Mouse (Mus musculus): ENCODE measurements at regions not wholly inside any gene's neighbourhood (a gene's known extent, or its start where the extent isn't known, plus 50 kb on each side); places are given as distances from the start of the nearest gene placed in this dataset.

DNA sequence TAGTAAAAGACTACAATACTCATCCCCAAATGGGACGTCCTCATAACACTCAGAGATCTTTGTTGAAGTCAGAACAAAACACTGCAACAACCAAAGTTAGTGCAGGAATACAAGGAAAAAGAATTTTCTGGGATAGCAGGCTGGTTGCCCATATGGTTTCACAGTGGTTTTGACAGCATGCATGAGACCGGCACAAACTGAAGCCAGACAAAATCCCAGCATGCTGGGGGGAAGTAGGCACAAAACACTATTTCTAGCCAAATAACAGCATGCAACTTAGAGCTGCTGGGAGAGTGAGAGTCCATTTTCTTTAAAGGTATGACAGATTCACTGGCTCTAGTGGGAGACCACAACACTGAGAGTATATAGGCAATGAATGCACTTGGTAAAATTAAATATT is 619.1 kb upstream of the Manea start:
- Histone ChIP-seq H3K9me3 (ENCODE audit: control insufficient read depth, low read length) (no peaks in the 10 kb centered on the region), H3K4me3 (ENCODE audit: low read length) (no peak overlapping the region), H3K4me2 (ENCODE audit: low read length) (no peak overlapping the region), H3K4me1 (ENCODE audit: control insufficient read depth, insufficient read depth, low read depth, low read length) (no peaks in the 10 kb centered on the region), H3K27ac (ENCODE audit: low read depth, low read length) (no peak overlapping the region), H3K36me3 (ENCODE audit: control insufficient read depth, insufficient read depth, low read length) (no peaks in the 10 kb centered on the region), H3K9ac (ENCODE audit: low read depth, low read length) (no peak overlapping the region), H3K27me3 (replicated peaks; ENCODE audit: control insufficient read depth, insufficient read depth, low read length) (no peaks in the 10 kb centered on the region)
- 84% methylated on average over 2 of the region's 2 CpGs for WGBS
- no peak for ATAC-seq

GRCm38 (mm10) chr4:26964850-26965249 is 618.2 kb upstream of the Manea start:
- Histone ChIP-seq H3K27me3 (replicated peaks; ENCODE audit: control insufficient read depth, insufficient read depth, low read length) (no peaks in the 10 kb centered on the region), H3K27ac (ENCODE audit: low read depth, low read length) (no peak overlapping the region), H3K9me3 (ENCODE audit: control insufficient read depth, low read length) (no peaks in the 10 kb centered on the region), H3K4me1 (ENCODE audit: control insufficient read depth, insufficient read depth, low read depth, low read length) (no peaks in the 10 kb centered on the region), H3K9ac (ENCODE audit: low read depth, low read length) (no peak overlapping the region), H3K36me3 (ENCODE audit: control insufficient read depth, insufficient read depth, low read length) (no peaks in the 10 kb centered on the region), H3K4me3 (ENCODE audit: low read length) (no peak overlapping the region), H3K4me2 (ENCODE audit: low read length) (no peak overlapping the region)
- no peak for ATAC-seq
- 85% methylated on average over 2 of the region's 2 CpGs for WGBS

- WGBS, result 91% methylated on average over 2 of the region's 2 CpGs
- no peak overlapping the region for H3K9ac ChIP-seq (ENCODE audit: low read depth, low read length)
- H3K27me3 ChIP-seq (replicated peaks; ENCODE audit: control insufficient read depth, insufficient read depth, low read length), result no peaks in the 10 kb centered on the region
- no peaks in the 10 kb centered on the region for H3K4me1 ChIP-seq (ENCODE audit: control insufficient read depth, insufficient read depth, low read depth, low read length)
- ATAC-seq, result no peak
- H3K9me3 ChIP-seq (ENCODE audit: control insufficient read depth, low read length), result no peaks in the 10 kb centered on the region
- no peak overlapping the region for H3K4me2 ChIP-seq (ENCODE audit: low read length)
- H3K36me3 ChIP-seq (ENCODE audit: control insufficient read depth, insufficient read depth, low read length), result no peaks in the 10 kb centered on the region
- H3K27ac ChIP-seq (ENCODE audit: low read depth, low read length), result no peak overlapping the region
- no peak overlapping the region for H3K4me3 ChIP-seq (ENCODE audit: low read length)
These were observed 597.9 kb upstream of the Manea start for GRCm38 (mm10) chr4:26944617-26945016.

DNA sequence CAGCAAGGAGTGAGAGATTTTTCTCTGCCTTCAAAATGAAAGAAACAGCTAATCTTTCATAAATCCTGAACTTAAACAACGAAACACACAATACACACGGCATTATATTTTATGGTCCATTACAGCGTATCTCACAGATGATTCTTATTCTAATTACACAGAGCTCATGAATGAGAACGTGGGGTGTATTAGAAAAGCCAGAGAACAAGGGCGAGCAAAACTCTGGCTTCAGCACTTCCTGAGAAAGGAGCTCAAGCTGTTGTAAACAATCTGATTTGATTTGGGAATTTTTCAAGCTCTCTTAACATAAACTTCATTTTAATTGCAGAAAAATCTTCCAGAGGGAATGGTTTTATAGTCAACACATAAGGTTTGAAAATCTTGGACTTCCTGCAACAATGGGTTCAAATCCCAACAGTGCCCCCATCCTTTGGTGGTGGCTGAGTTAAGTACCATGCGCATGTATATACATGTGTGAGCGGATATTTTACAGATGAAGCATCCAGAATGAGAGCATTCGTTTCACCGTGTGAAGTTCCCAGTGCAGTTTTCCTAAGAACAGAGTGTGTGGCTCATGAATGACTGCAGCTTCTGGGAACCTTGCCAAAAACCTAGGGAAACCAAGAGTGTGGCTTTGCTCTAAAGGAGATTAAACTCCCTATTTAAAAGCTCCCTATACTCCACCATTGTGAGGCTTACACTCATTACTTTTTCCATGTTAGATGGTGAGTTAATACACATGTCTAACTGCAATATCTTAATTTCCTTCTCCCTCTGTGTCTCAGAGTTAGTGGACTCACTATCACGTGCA is 587.5 kb upstream of the Manea start:
- Histone ChIP-seq H3K27ac (ENCODE audit: low read depth, low read length) (no peak overlapping the region), H3K36me3 (ENCODE audit: control insufficient read depth, insufficient read depth, low read length) (no peaks in the 10 kb centered on the region), H3K4me2 (ENCODE audit: low read length) (peak overlapping the region; percentile 20), H3K9me3 (ENCODE audit: control insufficient read depth, low read length) (no peaks in the 10 kb centered on the region), H3K9ac (ENCODE audit: low read depth, low read length) (no peak overlapping the region), H3K4me3 (ENCODE audit: low read length) (no peak overlapping the region), H3K4me1 (ENCODE audit: control insufficient read depth, insufficient read depth, low read depth, low read length) (peaks cover 4% of the 10 kb centered on the region; the same call in 1 of the 2 replicates), H3K27me3 (replicated peaks; ENCODE audit: control insufficient read depth, insufficient read depth, low read length) (no peaks in the 10 kb centered on the region)
- WGBS, result 19% methylated on average over 10 of the region's 10 CpGs
- peak; percentile 94 for ATAC-seq

DNA sequence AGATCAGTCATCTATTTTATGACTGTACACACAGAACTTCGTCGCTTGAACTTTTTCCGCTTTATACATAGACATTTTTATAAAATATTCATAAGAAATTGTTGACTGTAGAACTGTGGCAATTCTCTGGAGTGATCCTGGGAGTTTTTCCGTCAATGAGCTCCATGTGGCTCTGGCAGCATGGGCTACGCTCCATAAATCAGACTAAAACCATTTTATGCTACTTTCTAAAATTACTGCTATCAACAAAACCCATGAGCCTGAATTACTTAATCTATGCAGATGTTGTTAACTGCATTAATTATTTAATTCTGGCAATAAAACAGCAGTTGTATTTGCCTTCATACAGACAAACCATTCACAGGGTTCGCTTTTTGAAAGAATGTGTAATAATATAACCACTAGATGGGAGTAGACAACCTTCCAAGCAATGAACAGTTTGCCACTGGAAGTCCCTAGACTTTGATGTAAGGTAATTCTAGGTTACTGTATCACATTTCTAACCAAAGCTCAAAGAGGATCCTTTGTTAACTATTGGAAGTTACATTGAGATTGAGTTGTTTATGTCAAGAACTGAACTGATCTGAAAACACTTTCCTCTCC is 583.3 kb upstream of the Manea start:
- Histone ChIP-seq H3K27me3 (replicated peaks; ENCODE audit: control insufficient read depth, insufficient read depth, low read length) (no peaks in the 10 kb centered on the region), H3K27ac (ENCODE audit: low read depth, low read length) (no peak overlapping the region), H3K9me3 (ENCODE audit: control insufficient read depth, low read length) (no peaks in the 10 kb centered on the region), H3K36me3 (ENCODE audit: control insufficient read depth, insufficient read depth, low read length) (no peaks in the 10 kb centered on the region), H3K4me3 (ENCODE audit: low read length) (no peak overlapping the region), H3K4me2 (ENCODE audit: low read length) (0 out of 2 replicates have a peak overlapping the region, but pooled peaks have one; percentile 23), H3K4me1 (ENCODE audit: control insufficient read depth, insufficient read depth, low read depth, low read length) (peaks cover 4% of the 10 kb centered on the region; the same call in 1 of the 2 replicates), H3K9ac (ENCODE audit: low read depth, low read length) (no peak overlapping the region)
- ATAC-seq, result peak; percentile 90
- 47% methylated on average over 6 of the region's 6 CpGs for WGBS

- Histone ChIP-seq H3K4me2 (ENCODE audit: low read length) (no peak overlapping the region), H3K27ac (ENCODE audit: low read depth, low read length) (no peak overlapping the region), H3K36me3 (ENCODE audit: control insufficient read depth, insufficient read depth, low read length) (no peaks in the 10 kb centered on the region), H3K27me3 (replicated peaks; ENCODE audit: control insufficient read depth, insufficient read depth, low read length) (no peaks in the 10 kb centered on the region), H3K4me1 (ENCODE audit: control insufficient read depth, insufficient read depth, low read depth, low read length) (no peaks in the 10 kb centered on the region), H3K4me3 (ENCODE audit: low read length) (no peak overlapping the region), H3K9me3 (ENCODE audit: control insufficient read depth, low read length) (no peaks in the 10 kb centered on the region), H3K9ac (ENCODE audit: low read depth, low read length) (no peak overlapping the region)
- WGBS, result 83% methylated on average over 3 of the region's 3 CpGs
- no peak for ATAC-seq
These were observed 579.4 kb upstream of the Manea start for GRCm38 (mm10) chr4:26926060-26926459.

GRCm38 (mm10) chr4:26888514-26888913 is 541.8 kb upstream of the Manea start:
- no peak overlapping the region for H3K9ac ChIP-seq (ENCODE audit: low read depth, low read length)
- H3K4me1 ChIP-seq (ENCODE audit: control insufficient read depth, insufficient read depth, low read depth, low read length), result no peaks in the 10 kb centered on the region
- no peak overlapping the region for H3K4me2 ChIP-seq (ENCODE audit: low read length)
- no peak overlapping the region for H3K27ac ChIP-seq (ENCODE audit: low read depth, low read length)
- no peaks in the 10 kb centered on the region for H3K9me3 ChIP-seq (ENCODE audit: control insufficient read depth, low read length)
- H3K27me3 ChIP-seq (replicated peaks; ENCODE audit: control insufficient read depth, insufficient read depth, low read length), result no peaks in the 10 kb centered on the region
- ATAC-seq, result no peak
- no peaks in the 10 kb centered on the region for H3K36me3 ChIP-seq (ENCODE audit: control insufficient read depth, insufficient read depth, low read length)
- H3K4me3 ChIP-seq (ENCODE audit: low read length), result no peak overlapping the region
- WGBS, result 92% methylated on average over 2 of the region's 2 CpGs

GRCm38 (mm10) chr4:26879022-26879421 is 532.3 kb upstream of the Manea start:
- WGBS, result 24% methylated on average over 3 of the region's 3 CpGs
- Histone ChIP-seq H3K36me3 (ENCODE audit: control insufficient read depth, insufficient read depth, low read length) (no peaks in the 10 kb centered on the region), H3K4me1 (ENCODE audit: control insufficient read depth, insufficient read depth, low read depth, low read length) (no peaks in the 10 kb centered on the region), H3K9me3 (ENCODE audit: control insufficient read depth, low read length) (no peaks in the 10 kb centered on the region), H3K9ac (ENCODE audit: low read depth, low read length) (no peak overlapping the region), H3K27ac (ENCODE audit: low read depth, low read length) (no peak overlapping the region), H3K4me3 (ENCODE audit: low read length) (no peak overlapping the region), H3K27me3 (replicated peaks; ENCODE audit: control insufficient read depth, insufficient read depth, low read length) (no peaks in the 10 kb centered on the region), H3K4me2 (ENCODE audit: low read length) (no peak overlapping the region)
- ATAC-seq, result no peak

GRCm38 (mm10) chr4:26841761-26842160 is 495.1 kb upstream of the Manea start:
- Histone ChIP-seq H3K4me1 (ENCODE audit: control insufficient read depth, insufficient read depth, low read depth, low read length) (no peaks in the 10 kb centered on the region), H3K27ac (ENCODE audit: low read depth, low read length) (no peak overlapping the region), H3K36me3 (ENCODE audit: control insufficient read depth, insufficient read depth, low read length) (no peaks in the 10 kb centered on the region), H3K4me2 (ENCODE audit: low read length) (no peak overlapping the region), H3K9ac (ENCODE audit: low read depth, low read length) (no peak overlapping the region), H3K4me3 (ENCODE audit: low read length) (no peak overlapping the region), H3K9me3 (ENCODE audit: control insufficient read depth, low read length) (no peaks in the 10 kb centered on the region), H3K27me3 (replicated peaks; ENCODE audit: control insufficient read depth, insufficient read depth, low read length) (no peaks in the 10 kb centered on the region)
- no peak for ATAC-seq
- WGBS, result 73% methylated on average over 1 of the region's 1 CpGs

Data from hindbrain, embryonic 16.5 days (tissue).